Mouse (Mus musculus): ENCODE results near the gene Pakap. TPM values are rescaled to one million over a fixed set of nuclear protein-coding genes. Genes with fewer than 3 reads are reported as not detected.

Gene Pakap
- total RNA-seq, 2 experiments from 2014 or later: 35.7 to 40.6 TPM

GRCm38 (mm10) chr4:57770185-57770823 is 202.3 kb downstream of the Pakap start:
- no peak for DNase-seq

DNA sequence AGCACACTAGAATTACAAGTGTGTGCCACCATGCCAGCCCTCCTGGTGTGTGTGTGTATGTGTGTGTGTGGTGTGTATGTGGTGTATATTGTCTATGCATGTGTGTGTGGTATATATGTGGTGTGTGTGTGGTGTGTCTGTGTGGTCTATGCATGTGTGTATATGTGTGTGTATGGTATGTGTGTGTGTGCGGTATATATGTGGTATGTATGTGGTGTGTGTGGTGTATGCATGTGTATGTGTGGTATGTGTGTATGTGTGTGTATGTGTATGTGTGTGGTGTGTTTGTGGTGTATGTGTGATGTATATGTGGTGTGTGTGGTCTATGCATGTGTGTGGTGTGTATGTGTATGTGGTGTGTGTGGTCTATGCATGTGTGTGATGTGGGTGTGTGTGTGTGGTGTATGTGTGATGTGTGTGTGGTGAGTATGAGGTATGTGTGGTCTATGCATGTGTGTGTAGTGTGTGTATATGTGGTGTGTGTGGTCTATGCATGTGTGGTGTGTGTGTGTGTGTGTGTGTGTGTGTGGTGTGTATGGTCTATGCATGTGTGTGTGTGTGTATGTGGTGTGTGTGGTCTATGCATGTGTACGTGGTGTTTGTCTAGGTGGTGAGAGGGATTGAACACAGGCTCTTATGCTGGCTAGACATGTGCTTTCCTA is 203.7 kb downstream of the Pakap start:
- no peak for DNase-seq

DNA sequence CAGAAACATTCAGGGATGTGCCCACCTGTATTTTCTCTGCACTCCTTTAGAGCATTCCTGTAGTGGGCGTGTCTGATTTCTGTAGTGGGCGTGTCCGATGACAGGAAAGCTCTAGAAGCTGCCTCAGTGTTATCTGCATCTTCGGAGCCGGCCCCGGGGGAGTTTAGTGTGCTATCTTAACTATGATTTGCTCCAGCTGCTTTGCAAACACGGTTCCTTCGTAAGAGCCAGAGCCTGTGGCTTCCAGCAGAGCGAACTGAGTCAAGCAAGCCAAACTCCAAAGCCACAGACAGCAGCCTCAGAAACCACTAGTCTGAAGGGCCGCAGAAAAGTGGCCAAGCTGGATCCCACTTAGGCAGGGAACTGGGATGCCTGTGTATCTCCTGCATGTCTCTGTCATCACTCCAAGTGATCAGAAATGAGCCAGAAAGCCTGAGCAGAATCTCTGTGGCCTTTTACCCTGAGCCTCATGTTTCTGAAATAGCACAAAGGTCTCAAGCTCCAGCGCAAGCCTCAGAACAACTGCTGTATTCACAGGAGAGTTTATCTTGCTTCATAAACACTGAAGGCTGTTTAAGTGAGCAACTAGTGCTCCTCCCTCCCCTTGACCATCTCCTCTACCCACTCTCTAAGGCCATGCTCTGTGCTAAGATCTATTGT is 205.0 kb downstream of the Pakap start:
- DNase-seq: peak; percentile 75 to 83

- no peak for DNase-seq
Observed at GRCm38 (mm10) chr4:57774517-57774916, 206.5 kb downstream of the Pakap start.

DNA sequence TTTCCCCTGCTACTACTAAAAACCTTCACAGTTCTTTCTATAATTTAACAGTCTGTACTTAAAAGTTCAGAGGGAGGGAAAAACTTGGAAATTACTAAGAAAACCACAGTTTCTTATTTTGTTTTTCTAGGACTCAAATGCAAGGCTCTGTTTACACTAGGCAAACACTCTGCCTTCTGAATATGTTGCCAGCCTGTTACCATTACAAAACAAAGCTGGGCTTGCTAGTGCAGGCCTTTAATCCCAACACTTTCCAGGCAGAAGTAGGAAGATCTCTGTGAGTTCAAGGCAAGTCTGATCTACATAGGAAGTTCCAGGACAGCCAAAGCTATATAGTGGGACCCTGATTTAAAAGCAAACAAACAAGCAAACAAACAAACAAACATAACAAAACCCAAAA is 207.6 kb downstream of the Pakap start:
- no peak for DNase-seq

DNA sequence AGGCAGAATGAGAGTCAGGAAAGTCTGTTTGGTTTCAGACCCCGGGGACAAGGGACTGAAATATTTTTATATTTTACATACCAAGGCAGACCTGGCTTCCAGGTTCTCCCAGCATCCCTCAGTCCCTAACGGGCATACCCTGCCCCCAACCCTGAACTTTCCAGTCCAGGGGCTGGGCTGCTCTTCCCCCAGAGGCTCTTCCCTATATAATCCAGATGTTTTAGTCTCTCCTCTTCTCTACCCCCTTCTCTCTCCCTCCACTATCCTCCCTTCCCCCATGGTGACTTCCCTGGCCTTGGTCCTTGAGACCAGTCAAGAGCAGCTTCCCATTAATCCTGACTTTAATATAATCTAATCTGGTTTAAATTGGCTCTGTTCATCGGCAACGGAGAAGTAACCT is 212.4 kb downstream of the Pakap start:
- DNase-seq: no peak

DNA sequence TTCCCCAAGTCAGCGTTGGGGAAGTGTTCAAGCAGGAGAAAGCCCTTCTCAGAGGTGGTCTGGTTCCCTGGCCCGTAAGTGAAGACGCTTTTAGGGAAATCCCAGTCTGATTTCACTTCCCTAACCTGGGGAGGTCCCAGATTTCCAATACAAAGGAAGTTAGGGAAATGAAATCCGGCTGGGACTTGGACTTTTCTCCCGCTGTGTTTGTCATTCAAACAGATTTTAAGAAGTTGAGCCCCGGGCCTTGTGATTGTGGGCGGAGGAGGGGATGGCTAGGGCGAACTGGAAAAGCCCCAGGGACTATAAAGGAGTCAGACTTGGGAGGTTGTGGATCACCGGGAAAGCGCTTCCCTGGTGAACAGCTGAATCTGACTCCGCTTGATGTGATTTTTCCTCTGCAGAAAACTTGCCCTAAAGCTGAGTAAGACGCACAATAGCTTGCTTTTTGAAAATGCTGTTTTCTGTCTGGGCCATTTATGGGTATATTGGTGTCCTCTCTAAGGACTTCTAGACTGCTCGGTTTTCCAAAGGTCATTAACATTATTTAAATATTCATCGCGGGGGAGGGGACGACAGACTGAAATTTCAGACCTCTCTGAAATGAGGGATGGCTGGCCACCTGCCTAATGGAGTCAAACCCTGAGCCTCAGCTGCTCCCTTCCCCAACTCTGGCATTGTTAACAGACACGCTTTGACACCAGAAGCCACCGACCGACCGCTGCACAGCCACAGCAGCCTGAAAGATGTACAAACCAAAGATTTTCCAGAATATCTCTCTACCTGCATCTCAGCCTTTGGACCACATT is 213.1 kb downstream of the Pakap start:
- DNase-seq: no peak

GRCm38 (mm10) chr4:57781994-57782393 is 214.0 kb downstream of the Pakap start:
- peak; percentile 79 to 88 for DNase-seq

- peak in 1 of 2 experiments; percentile 60 for DNase-seq
Observed at GRCm38 (mm10) chr4:57782549-57783390, 214.8 kb downstream of the Pakap start.

DNA sequence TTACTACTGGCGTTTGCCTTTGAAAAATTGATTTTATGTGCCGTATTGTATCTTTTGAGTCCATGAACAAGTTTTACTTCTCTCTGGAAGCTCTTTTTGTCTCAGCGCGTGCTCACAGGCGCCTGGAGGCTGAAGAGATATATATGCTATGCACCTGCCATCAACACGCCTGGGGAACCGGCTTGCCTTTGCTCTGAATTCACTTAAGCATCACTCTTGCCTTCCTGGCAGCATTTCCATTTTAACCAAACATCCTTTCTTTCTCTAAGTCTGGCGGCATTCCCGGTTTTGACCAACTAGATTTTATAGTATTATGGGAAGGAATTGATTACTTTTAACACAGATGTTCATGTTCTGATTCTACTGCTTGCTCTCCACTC is 215.4 kb downstream of the Pakap start:
- peak in 1 of 2 experiments; percentile 51 for DNase-seq

DNA sequence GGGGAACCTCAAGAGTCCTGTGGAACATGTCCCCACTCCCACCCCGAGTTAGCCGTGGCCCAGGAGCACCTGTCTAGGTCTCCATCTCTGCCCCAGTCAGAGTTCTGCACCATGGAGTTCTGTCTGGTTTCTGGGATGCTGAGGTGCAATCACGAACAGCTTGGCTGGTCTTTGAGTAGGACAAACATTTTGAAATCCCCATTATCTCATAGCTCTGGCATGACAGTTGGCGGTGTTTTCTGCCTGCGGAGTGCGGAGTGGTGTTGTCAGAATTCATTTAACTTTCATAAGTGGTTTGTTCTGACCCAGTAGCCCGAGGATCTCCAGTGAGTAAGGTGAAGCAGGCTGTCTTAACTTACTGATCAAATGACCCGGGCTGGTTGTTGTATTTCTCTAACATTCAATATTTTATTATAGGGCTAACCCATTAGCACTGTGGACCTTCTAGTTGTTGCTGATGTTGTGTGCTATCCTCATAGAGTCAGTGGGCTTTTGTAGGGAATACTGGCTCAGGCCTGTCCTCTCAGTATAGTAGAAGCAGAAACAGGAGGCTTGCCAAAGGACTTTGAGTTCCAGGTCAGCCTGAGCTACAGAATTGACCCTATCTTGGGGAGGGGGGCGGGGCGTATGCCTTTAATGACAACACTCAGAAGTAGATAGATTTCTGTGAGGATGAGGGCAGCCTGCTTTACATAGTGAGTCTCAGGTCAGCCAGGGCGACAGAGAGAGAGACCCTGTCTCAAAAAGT is 216.0 kb downstream of the Pakap start:
- peak; percentile 76 to 82 for DNase-seq

DNA sequence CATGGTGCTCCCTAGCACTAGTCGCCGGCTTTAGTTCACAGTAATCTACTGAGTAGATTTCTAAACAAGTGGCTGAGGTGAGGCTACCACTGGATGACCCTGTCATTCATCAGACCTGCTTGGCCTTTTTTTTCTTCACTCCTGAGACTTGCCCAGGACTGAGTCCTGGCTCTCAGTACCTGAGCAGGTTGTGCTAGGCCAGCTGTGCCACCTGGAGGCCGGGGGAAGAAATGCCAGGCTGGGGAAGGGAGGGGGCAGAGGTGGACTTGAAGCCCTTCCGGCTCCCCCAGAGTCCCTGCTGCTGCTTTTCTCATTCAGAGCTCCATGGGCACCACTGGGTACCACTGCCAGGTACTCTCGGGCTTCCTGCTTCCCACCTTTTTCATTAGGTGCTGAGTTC is 220.7 kb downstream of the Pakap start:
- DNase-seq: peak; percentile 37 to 44

GRCm38 (mm10) chr4:57789118-57789517 is 221.1 kb downstream of the Pakap start:
- no peak for DNase-seq

DNA sequence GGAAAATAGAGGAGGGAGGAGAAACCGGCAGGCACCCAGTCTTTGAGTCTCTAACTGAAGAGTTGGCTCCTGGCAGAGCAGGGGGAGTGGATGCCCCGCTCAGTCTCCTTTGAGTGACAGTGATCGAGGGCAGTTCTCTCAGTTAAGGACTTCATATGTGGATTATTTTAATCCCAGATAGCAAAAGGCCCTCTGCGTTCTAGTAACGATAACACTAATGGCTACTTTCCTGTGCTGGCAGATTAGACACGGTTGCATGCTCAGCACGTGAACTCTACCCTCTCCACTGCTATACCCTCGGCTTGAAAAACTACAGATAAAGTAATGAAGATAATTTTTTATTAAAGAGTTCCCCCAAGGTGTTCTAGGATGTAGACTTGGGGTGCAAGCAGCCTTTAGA is 226.0 kb downstream of the Pakap start:
- DNase-seq: peak in 1 of 2 experiments; percentile 34

- no peak for DNase-seq
Observed at GRCm38 (mm10) chr4:57794547-57794946, 226.6 kb downstream of the Pakap start.

DNA sequence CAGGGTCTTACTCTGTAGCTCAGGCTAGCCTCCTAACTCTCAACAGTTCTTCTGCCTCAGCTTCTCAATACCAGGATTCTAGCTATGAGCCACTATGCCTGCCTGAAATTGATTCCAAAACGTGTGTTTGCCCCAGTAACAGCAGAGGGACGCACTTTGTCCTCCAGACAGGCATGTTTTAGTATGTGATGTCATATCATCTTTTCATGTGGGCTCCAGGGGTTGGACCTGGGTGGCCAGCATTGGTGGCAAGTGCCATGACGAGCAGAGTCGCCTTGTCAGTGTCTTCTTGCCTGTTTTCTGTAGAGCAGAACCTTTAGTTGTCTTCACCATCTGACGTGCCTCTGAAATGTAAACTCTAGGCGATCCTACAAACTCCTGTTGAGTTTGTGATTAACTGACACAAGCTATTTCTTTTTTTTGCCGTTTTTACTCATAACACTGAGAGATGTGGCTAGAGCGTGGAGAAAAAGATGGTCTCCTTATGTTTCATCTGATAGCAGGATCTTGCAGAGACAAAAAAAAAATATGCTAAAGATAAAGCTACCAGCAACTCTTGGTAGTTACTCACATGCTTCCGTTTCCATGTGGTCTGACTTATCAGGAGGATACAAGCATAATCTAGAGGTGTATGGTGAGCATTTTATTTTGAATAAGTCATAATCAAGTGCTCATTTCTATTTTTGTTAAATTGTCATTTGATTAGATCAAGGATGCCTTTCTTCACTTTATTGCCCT is 229.7 kb downstream of the Pakap start:
- DNase-seq: no peak

DNA sequence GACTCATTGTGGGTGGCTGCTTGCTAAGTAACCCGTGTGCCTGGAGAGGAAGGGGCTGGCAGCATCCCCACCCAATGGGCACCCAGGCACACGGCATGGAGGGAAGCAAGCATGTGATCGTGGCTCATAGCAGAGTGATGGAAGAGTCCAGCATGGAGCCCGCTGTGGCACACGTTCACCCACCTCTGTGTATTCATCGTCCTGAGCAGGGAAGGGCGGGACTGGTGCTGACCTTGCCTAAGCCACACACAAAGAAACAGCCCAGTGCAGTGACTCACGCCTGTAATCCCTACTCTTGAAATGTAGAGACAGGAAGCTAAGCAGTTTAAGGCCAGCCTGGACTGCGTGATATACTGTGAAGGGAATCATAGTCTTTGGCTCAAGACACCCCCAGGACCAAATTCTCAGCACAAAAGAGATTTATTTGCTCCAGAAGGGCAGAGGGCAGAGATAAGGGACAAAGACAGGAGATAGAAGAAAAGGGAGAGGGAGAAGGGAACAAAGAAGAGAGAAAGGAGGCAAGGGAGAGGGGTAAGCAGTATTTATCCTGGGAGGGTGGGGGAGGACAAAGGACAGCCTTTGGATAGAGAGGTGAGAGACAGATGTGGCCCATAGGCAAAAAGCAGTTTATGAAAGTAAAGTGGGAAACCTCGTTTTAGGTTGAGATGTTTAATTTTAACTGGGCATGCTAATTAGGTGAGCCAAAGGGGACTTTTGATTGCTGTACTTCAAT is 230.5 kb downstream of the Pakap start:
- DNase-seq: peak in 1 of 2 experiments; percentile 37

GRCm38 (mm10) chr4:57799297-57799696 is 231.3 kb downstream of the Pakap start:
- DNase-seq: no peak

DNA sequence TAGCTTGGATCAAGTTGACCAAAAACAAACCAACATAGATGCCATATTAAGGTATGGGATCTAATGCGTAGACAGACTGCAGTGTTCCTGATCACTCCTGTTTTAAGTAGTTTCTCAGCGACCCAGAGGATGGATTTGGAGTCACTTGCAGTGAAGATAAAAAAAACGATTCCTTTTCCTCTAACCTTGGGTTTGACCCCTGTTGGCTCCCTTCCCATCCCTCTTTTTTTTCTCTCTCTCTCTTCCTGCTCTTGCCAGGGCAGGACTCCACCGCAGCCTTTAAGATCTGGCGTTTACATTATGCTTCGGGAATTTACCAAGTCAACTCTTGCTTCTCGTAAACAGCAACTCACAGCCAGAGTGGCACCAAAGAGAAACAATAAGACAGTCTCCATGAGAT is 233.3 kb downstream of the Pakap start:
- DNase-seq: no peak

- no peak for DNase-seq
Observed at GRCm38 (mm10) chr4:57801986-57802385, 234.0 kb downstream of the Pakap start.

Measured in heart, adult 18-20 months (tissue).